Mouse (Mus musculus) brain, embryonic 14.5 days (tissue): ENCODE data around the gene Casp8. TPM values are rescaled to one million over a fixed set of nuclear protein-coding genes. Genes with fewer than 3 reads are reported as not detected.
"Not testable (repeated sequence)": the region's sequence is repeated elsewhere in the genome, so short reads cannot be mapped to it uniquely, and the experiment has no call there.

Experiments
- DNase-seq: peaks from one replicate; pipeline ENCODE4 v3.0.0-alpha.2; 2011; ENCODE audit warnings: low read depth
- CTCF ChIP-seq: fragments of 200-500 bp; IDR thresholded peaks from 2 replicates; pipeline ENCODE4 v1.5.1; 2012; ENCODE audit warnings: inconsistent platforms, mild to moderate bottlenecking, moderate library complexity, borderline replicate concordance; ENCODE audit not compliant: insufficient read depth, insufficient read length; ENCODE audit errors: extremely low read depth
- POLR2A ChIP-seq: fragments of 200-500 bp; IDR thresholded peaks from 2 replicates; pipeline ENCODE4 v1.6.1; 2012; ENCODE audit warnings: mild to moderate bottlenecking, inconsistent platforms, borderline replicate concordance; ENCODE audit not compliant: poor library complexity, insufficient read depth, insufficient read length, severe bottlenecking; ENCODE audit errors: extremely low read depth
- polyA plus RNA-seq: library from polyadenylated mRNA; depleted of rRNA; stranded (reverse); fragments of >200 nt; gene quantifications from 2 replicates; pipeline ENCODE4 v1.2.3, GENCODE M21; 2012; rRNA removed

Casp8 gene
- 1.6 and 3.4 TPM in 2 replicates for polyA plus RNA-seq

GRCm38 (mm10) chr1:58795291-58796058, at the start of gene Casp8:
Gene Casp8, plus strand, starts transcription at chr1:58795374.
- TF ChIP-seq POLR2A (no peak), CTCF (no peak)
- peak; percentile 50 for DNase-seq

- DNase-seq = peak; percentile 56
- TF ChIP-seq CTCF (peak; percentile 62; the same call in 1 of the 2 replicates), POLR2A (no peak)
These were observed 48.3 kb upstream of the Casp8 start for GRCm38 (mm10) chr1:58746880-58747279.

DNA sequence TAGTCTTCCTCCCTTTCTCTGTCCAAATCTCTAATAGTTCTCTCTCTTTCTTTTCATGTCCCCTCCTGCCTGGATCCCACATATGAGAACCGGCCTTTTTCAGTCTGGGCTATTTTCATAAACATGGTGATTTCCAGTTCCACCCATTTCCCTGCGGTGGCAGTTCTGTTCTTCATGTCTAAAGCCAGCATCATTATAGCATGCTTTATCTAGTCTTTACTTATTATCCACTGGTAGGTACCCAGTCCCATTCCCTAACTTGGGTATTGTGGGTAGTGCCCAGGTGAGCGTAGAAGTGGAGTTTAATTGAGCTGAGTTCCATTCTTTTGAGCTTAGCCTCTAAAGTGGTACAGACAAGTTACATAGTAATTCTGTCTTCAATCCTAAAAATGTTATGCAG, 35.7 kb upstream of the Casp8 start:
- TF ChIP-seq POLR2A = no peak
- no peak for TF ChIP-seq CTCF
- DNase-seq = no peak

DNA sequence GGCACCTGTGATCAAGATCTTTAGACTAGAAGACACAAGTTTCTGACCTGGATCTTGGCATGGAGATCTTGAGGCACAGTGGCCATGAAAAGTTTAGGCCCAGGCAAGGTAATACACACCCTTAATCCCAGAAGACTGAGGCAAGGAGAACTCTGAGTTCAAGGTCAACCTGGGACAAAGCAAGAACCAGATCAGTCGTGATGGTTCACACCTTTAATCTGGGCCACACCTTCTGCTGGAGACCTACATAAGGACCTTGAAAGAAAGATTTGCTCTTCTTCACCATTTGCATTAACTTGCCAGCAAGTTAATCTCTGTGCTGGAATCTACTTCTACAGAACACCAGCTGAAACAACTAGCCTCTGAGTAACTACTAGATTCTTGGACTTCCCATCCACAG, 34.6 kb upstream of the Casp8 start:
- DNase-seq = no peak
- TF ChIP-seq CTCF = no peak
- no peak for TF ChIP-seq POLR2A

GRCm38 (mm10) chr1:58761391-58762275, 33.5 kb upstream of the Casp8 start:
- not testable (repeated sequence) for DNase-seq

DNA sequence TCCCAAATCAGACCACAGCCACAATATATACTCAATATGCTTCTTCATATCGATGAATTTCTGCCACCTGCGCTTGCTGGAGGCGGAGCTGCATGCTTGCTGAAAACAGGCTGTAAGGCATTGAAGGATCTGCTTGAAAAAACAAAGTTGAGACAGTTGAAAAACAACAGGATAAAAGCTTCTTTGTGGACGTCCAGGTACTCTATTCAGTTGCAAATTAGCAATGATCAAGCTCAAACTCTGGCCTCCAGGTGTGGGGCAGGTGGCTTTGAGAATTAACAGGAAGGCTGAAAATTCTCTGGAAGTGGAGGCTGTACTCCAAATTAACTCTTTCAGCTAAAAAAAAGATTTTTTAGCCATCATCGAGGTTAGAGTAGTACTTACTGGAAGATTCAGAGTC, 32.6 kb upstream of the Casp8 start:
- DNase-seq = no peak
- no peak for TF ChIP-seq CTCF
- TF ChIP-seq POLR2A = no peak

DNA sequence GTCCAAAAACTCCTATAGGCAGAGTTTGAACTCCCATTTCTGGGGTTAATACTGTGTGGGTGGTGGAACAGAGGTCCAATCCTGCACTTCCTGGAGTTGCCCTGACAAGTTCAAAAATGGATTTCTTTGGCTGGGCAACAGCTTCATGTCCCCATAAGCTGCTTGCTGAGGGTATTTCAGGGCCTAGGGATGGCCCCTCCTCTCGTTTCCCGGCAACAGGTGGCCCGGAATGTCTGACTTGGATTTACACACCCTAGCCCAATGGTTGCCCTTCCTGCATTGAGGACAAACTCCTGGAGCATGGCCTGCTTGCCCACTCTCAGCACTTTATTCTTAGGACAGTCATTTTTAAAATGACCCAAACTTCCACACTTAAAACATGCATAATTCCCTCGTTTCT, 28.7 kb upstream of the Casp8 start:
- DNase-seq = not testable (repeated sequence)

DNA sequence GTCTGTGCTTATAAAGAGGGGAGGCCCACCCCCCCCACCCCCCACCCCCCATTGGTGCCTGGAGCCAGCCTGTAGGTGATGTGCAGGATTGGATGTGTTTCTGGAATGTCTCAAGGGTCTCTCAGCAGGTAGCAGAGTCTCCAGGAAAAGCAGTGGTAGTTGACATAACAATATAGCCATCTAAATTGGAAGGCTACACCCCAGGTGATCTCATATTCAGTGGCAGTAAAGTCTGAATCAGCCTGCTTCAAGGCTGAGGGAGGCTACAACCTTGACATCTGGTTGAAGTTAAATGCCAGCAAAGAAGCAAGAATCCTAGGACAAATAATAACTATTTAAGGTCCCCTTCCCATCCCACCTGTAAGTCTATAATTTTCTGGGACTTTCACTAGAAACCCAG, 26.0 kb upstream of the Casp8 start:
- no peak for TF ChIP-seq CTCF
- no peak for TF ChIP-seq POLR2A
- DNase-seq = no peak

DNA sequence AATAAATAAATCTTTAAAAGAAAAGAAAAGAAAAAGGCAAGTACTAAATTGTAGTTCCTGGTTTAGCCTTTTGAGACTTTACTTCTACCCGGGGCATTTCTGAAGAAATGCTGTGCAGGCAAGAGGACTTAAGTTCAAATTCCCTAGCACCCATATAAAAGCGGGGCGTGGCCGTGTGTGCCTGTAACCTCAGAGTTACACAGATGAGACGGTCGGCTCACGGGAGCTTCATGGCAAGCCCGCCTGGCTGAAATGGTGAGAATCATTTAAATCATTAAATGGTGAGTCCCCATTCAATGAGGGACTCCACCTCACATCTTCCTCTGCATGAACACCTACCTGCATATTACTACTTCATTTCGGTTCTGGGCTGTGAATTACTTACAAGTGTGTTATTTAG, 25.5 kb upstream of the Casp8 start:
- no peak for TF ChIP-seq CTCF
- no peak for TF ChIP-seq POLR2A
- no peak for DNase-seq

GRCm38 (mm10) chr1:58770111-58770720, 25.0 kb upstream of the Casp8 start:
- peak; percentile 65 for DNase-seq
- TF ChIP-seq POLR2A (no peak), CTCF (peak; percentile 57; the same call in 1 of the 2 replicates)

- DNase-seq = no peak
- TF ChIP-seq CTCF (no peak), POLR2A (no peak)
These were observed 23.1 kb upstream of the Casp8 start for GRCm38 (mm10) chr1:58772084-58772483.
